Mouse (Mus musculus): ENCODE results near the gene Apela. TPM values are rescaled to one million over a fixed set of nuclear protein-coding genes. Genes with fewer than 3 reads are reported as not detected.

Apela gene
- polyA plus RNA-seq, 2 experiments: 0.27 to 0.37 TPM

DNA sequence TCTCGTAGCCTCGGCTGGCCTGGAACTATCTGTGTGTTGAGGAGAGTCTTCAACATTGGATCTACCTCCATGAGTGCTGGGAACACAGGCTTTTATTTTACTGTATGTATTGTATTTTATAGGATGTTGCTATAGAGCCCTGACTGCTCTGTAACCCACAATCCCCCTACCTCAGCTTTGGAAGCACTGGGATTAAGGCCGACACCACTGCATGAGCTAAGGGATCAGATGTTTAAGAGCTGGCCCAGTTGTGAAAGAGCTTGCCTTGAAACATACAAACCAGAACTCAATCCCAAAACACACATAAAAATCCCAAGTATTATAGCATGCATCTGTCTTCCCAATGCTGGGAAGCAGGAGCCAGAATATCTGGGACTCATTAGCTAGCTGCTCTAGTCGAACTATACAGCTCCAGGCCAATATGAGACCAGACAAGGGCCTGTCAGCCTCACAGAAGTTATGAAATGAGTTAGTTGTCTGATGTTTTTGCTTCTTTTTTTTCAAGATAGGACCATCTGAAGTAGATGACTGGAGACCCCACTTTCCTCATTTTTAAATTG lies 38.2 kb downstream of the Apela start:
- H3K36me3 ChIP-seq (replicated peaks; ENCODE audit: control insufficient read depth, insufficient read depth, low read depth): no peaks in the 10 kb centered on the region
- no peak for ATAC-seq (ENCODE audit: insufficient read depth)
- WGBS (ENCODE audit: insufficient replicate concordance): 65% methylated on average over 4 of the region's 4 CpGs

GRCm38 (mm10) chr8:64987731-64988130 lies 49.4 kb downstream of the Apela start, which contains the start of gene Trim75:
Gene Trim75 (minus strand): TSS chr8:64987831.
- Histone ChIP-seq H3K36me3 (replicated peaks; ENCODE audit: control insufficient read depth, insufficient read depth, low read depth) (no peaks in the 10 kb centered on the region), H3K4me2 (ENCODE audit: low read depth) (no peak within 1 kb of the TSS), H3K4me3 (ENCODE audit: insufficient read depth in 1 of 2, low read depth in 2 of 2, low read length in 2 of 2) (no peak within 1 kb of the TSS), H3K4me1 (replicated peaks; ENCODE audit: control insufficient read depth in 2 of 2, insufficient read depth in 2 of 2, low read length in 1 of 2) (no peaks in the 10 kb centered on the region), H3K27me3 (ENCODE audit: control insufficient read depth, insufficient read depth, low read length) (no peaks in the 10 kb centered on the region), H3K9ac (replicated peaks) (no peak within 1 kb of the TSS), H3K9me3 (ENCODE audit: control insufficient read depth, low read length) (no peaks in the 10 kb centered on the region), H3K27ac (no peak within 1 kb of the TSS)
- DNase-seq (ENCODE audit: low read depth in 3 of 3, low spot score in 3 of 3): no peak
- WGBS (ENCODE audit: insufficient replicate concordance): 69% methylated on average over 4 of the region's 4 CpGs
- TF ChIP-seq CTCF (IDR thresholded peaks at IDR 0.05; ENCODE audit: low read depth) (no peak), EP300 (IDR thresholded peaks at IDR 0.05; ENCODE audit: low read depth) (no peak)
- ATAC-seq (ENCODE audit: insufficient read depth): no peak

More for the DNA sequence above, 38.2 kb downstream of the Apela start:
- Histone ChIP-seq H3K4me1 (replicated peaks; ENCODE audit: control insufficient read depth in 2 of 2, insufficient read depth in 2 of 2, low read length in 1 of 2) (no peaks in the 10 kb centered on the region), H3K4me3 (ENCODE audit: insufficient read depth in 1 of 2, low read depth in 2 of 2, low read length in 2 of 2) (no peak overlapping the region), H3K9ac (replicated peaks) (no peak overlapping the region), H3K4me2 (ENCODE audit: low read depth) (no peak overlapping the region), H3K27ac (no peak overlapping the region), H3K9me3 (ENCODE audit: control insufficient read depth, low read length) (no peaks in the 10 kb centered on the region), H3K27me3 (ENCODE audit: control insufficient read depth, insufficient read depth, low read length) (no peaks in the 10 kb centered on the region)
- no peak for TF ChIP-seq EP300 (IDR thresholded peaks at IDR 0.05; ENCODE audit: low read depth)
- no peak for DNase-seq (ENCODE audit: low read depth in 3 of 3, low spot score in 3 of 3)

- no peak overlapping the region for H3K9ac ChIP-seq (replicated peaks)
- H3K27ac ChIP-seq: no peak overlapping the region
- WGBS (ENCODE audit: insufficient replicate concordance): 62% methylated on average over 20 of the region's 20 CpGs
- no peaks in the 10 kb centered on the region for H3K9me3 ChIP-seq (ENCODE audit: control insufficient read depth, low read length)
- no peaks in the 10 kb centered on the region for H3K27me3 ChIP-seq (ENCODE audit: control insufficient read depth, insufficient read depth, low read length)
- no peak overlapping the region for H3K4me3 ChIP-seq (ENCODE audit: insufficient read depth in 1 of 2, low read depth in 2 of 2, low read length in 2 of 2)
- DNase-seq (ENCODE audit: low read depth in 3 of 3, low spot score in 3 of 3) (no peak), ATAC-seq (ENCODE audit: insufficient read depth) (no peak)
- no peaks in the 10 kb centered on the region for H3K36me3 ChIP-seq (replicated peaks; ENCODE audit: control insufficient read depth, insufficient read depth, low read depth)
- no peak overlapping the region for H3K4me2 ChIP-seq (ENCODE audit: low read depth)
- H3K4me1 ChIP-seq (replicated peaks; ENCODE audit: control insufficient read depth in 2 of 2, insufficient read depth in 2 of 2, low read length in 1 of 2): no peaks in the 10 kb centered on the region
- TF ChIP-seq EP300 (IDR thresholded peaks at IDR 0.05; ENCODE audit: low read depth): no peak
- no peak for TF ChIP-seq CTCF (IDR thresholded peaks at IDR 0.05; ENCODE audit: low read depth)
These were observed 53.8 kb downstream of the Apela start for GRCm38 (mm10) chr8:64983150-64983897.

Other genes with a start within 250 kb of the Apela start
- gene Klhl2, start 187.3 kb downstream of the Apela start, polyA plus RNA-seq (2012; rRNA removed): 2.5 and 3.4 TPM in 2 replicates
- gene Klhl2, start 187.3 kb downstream of the Apela start, polyA plus RNA-seq (2014; fragmentation: Nextera tagmentation; extraction: Ambion mirVana): 2.7 and 3.1 TPM in 2 replicates
- 6.6 and 7.1 TPM in 2 replicates for gene Tmem192, start 90.2 kb downstream of the Apela start, polyA plus RNA-seq (2012; rRNA removed)
- gene Tmem192, start 90.2 kb downstream of the Apela start, polyA plus RNA-seq (2014; fragmentation: Nextera tagmentation; extraction: Ambion mirVana): 13.4 and 13.8 TPM in 2 replicates
- gene Trim75, start 49.5 kb downstream of the Apela start, polyA plus RNA-seq (2012; rRNA removed): not detected in 2 replicates
- gene Trim75, start 49.5 kb downstream of the Apela start, polyA plus RNA-seq (2014; fragmentation: Nextera tagmentation; extraction: Ambion mirVana): not detected in 2 replicates
- not detected in 2 replicates for gene Trim61, start 18.8 kb downstream of the Apela start, polyA plus RNA-seq (2012; rRNA removed)
- gene Trim61, start 18.8 kb downstream of the Apela start, polyA plus RNA-seq (2014; fragmentation: Nextera tagmentation; extraction: Ambion mirVana): not detected in 2 replicates
- gene Trim60, start 18.8 kb downstream of the Apela start, polyA plus RNA-seq (2012; rRNA removed): not detected in 2 replicates
- not detected in 2 replicates for gene Trim60, start 18.8 kb downstream of the Apela start, polyA plus RNA-seq (2014; fragmentation: Nextera tagmentation; extraction: Ambion mirVana)
- gene Gm10663, start 37.7 kb upstream of the Apela start, polyA plus RNA-seq (2012; rRNA removed): not detected in 2 replicates
- not detected in 2 replicates for gene Gm10663, start 37.7 kb upstream of the Apela start, polyA plus RNA-seq (2014; fragmentation: Nextera tagmentation; extraction: Ambion mirVana)
- 0.02 and 0.09 TPM in 2 replicates for gene BC030870, start 92.2 kb upstream of the Apela start, polyA plus RNA-seq (2012; rRNA removed)
- gene BC030870, start 92.2 kb upstream of the Apela start, polyA plus RNA-seq (2014; fragmentation: Nextera tagmentation; extraction: Ambion mirVana): 0.24 TPM in 1 of 2 replicates, not detected in the other